Mouse (Mus musculus): ENCODE data around the gene Tspan15. TPM values are rescaled to one million over a fixed set of nuclear protein-coding genes. Genes with fewer than 3 reads are reported as not detected.
A peak's percentile ranks its signal among the peaks of the same experiment; 100 is the strongest.

The Tspan15 gene
- polyA plus RNA-seq, 1 experiment from 2014 or later, result 84.5 TPM

- no peak overlapping the region for H3K4me3 ChIP-seq
- no peaks in the 10 kb centered on the region for H3K9me3 ChIP-seq
- peaks cover 47% of the 10 kb centered on the region for H3K4me1 ChIP-seq
- H3K9ac ChIP-seq, result no peak overlapping the region
- no peaks in the 10 kb centered on the region for H3K27me3 ChIP-seq
- no peak overlapping the region; the same call in 1 of the 2 replicates for H3K4me2 ChIP-seq
- ATAC-seq (ENCODE audit: borderline replicate concordance, extremely low read depth, low FRiP score, low TSS enrichment), result no peak
- WGBS, result 63% methylated on average over 6 of the region's 6 CpGs
- peak overlapping the region; percentile 11; the same call in 1 of the 2 replicates for H3K27ac ChIP-seq
- no peaks in the 10 kb centered on the region for H3K36me3 ChIP-seq
Observed at GRCm38 (mm10) chr10:62224231-62224630, 6.8 kb downstream of the Tspan15 start.

GRCm38 (mm10) chr10:62222777-62223176 is 8.3 kb downstream of the Tspan15 start:
- Histone ChIP-seq H3K27me3 (no peaks in the 10 kb centered on the region), H3K27ac (peak overlapping the region; percentile 87), H3K4me2 (peak overlapping the region; percentile 28; the same call in 1 of the 2 replicates), H3K36me3 (no peaks in the 10 kb centered on the region), H3K9me3 (no peaks in the 10 kb centered on the region), H3K4me1 (peaks cover 60% of the 10 kb centered on the region), H3K4me3 (no peak overlapping the region), H3K9ac (no peak overlapping the region)
- 48% methylated on average over 17 of the region's 17 CpGs for WGBS
- peak; percentile 82 for ATAC-seq (ENCODE audit: borderline replicate concordance, extremely low read depth, low FRiP score, low TSS enrichment)

GRCm38 (mm10) chr10:62221647-62222046 is 9.4 kb downstream of the Tspan15 start:
- H3K9me3 ChIP-seq, result no peaks in the 10 kb centered on the region
- H3K9ac ChIP-seq, result no peak overlapping the region
- H3K4me1 ChIP-seq, result peaks cover 71% of the 10 kb centered on the region
- no peaks in the 10 kb centered on the region for H3K27me3 ChIP-seq
- H3K4me3 ChIP-seq, result no peak overlapping the region
- no peak for ATAC-seq (ENCODE audit: borderline replicate concordance, extremely low read depth, low FRiP score, low TSS enrichment)
- H3K36me3 ChIP-seq, result no peaks in the 10 kb centered on the region
- H3K4me2 ChIP-seq, result no peak overlapping the region
- 60% methylated on average over 2 of the region's 2 CpGs for WGBS
- H3K27ac ChIP-seq, result peak overlapping the region; percentile 87

- Histone ChIP-seq H3K4me1 (peaks cover 72% of the 10 kb centered on the region), H3K36me3 (no peaks in the 10 kb centered on the region), H3K27me3 (no peaks in the 10 kb centered on the region), H3K4me2 (no peak overlapping the region), H3K9ac (no peak overlapping the region), H3K4me3 (no peak overlapping the region), H3K27ac (peak overlapping the region; percentile 87), H3K9me3 (no peaks in the 10 kb centered on the region)
- ATAC-seq (ENCODE audit: borderline replicate concordance, extremely low read depth, low FRiP score, low TSS enrichment), result no peak
- whole genome bisulfite sequencing, result 55% methylated on average over 8 of the region's 8 CpGs
Observed at GRCm38 (mm10) chr10:62220732-62221514, 10.1 kb downstream of the Tspan15 start.

- H3K27ac ChIP-seq, result peak overlapping the region; percentile 74
- no peak overlapping the region for H3K4me3 ChIP-seq
- 58% methylated on average over 7 of the region's 7 CpGs for WGBS
- no peak for ATAC-seq (ENCODE audit: borderline replicate concordance, extremely low read depth, low FRiP score, low TSS enrichment)
- H3K36me3 ChIP-seq, result no peaks in the 10 kb centered on the region
- H3K27me3 ChIP-seq, result no peaks in the 10 kb centered on the region
- no peak overlapping the region for H3K9ac ChIP-seq
- no peak overlapping the region for H3K4me2 ChIP-seq
- peaks cover 74% of the 10 kb centered on the region for H3K4me1 ChIP-seq
- H3K9me3 ChIP-seq, result no peaks in the 10 kb centered on the region
Observed at GRCm38 (mm10) chr10:62218789-62219172, 12.3 kb downstream of the Tspan15 start.

GRCm38 (mm10) chr10:62218044-62218788 is 12.8 kb downstream of the Tspan15 start:
- ATAC-seq (ENCODE audit: borderline replicate concordance, extremely low read depth, low FRiP score, low TSS enrichment), result no peak
- H3K9ac ChIP-seq, result no peak overlapping the region
- H3K27me3 ChIP-seq, result no peaks in the 10 kb centered on the region
- peak overlapping the region; percentile 74 for H3K27ac ChIP-seq
- WGBS, result 75% methylated on average over 19 of the region's 19 CpGs
- H3K4me3 ChIP-seq, result no peak overlapping the region
- H3K4me1 ChIP-seq, result peaks cover 70% of the 10 kb centered on the region
- H3K36me3 ChIP-seq, result no peaks in the 10 kb centered on the region
- no peak overlapping the region for H3K4me2 ChIP-seq
- H3K9me3 ChIP-seq, result no peaks in the 10 kb centered on the region

- Histone ChIP-seq H3K4me3 (no peak overlapping the region), H3K36me3 (no peaks in the 10 kb centered on the region), H3K9me3 (no peaks in the 10 kb centered on the region), H3K9ac (no peak overlapping the region), H3K27ac (peak overlapping the region; percentile 74), H3K27me3 (no peaks in the 10 kb centered on the region), H3K4me2 (0 out of 2 replicates have a peak overlapping the region, but pooled peaks have one; percentile 2), H3K4me1 (peaks cover 65% of the 10 kb centered on the region)
- ATAC-seq (ENCODE audit: borderline replicate concordance, extremely low read depth, low FRiP score, low TSS enrichment), result no peak
- 50% methylated on average over 8 of the region's 8 CpGs for WGBS
Observed at GRCm38 (mm10) chr10:62217196-62217595, 13.9 kb downstream of the Tspan15 start.

GRCm38 (mm10) chr10:62216595-62216994 is 14.5 kb downstream of the Tspan15 start:
- Histone ChIP-seq H3K27ac (peak overlapping the region; percentile 74), H3K4me3 (no peak overlapping the region), H3K4me2 (no peak overlapping the region), H3K9me3 (no peaks in the 10 kb centered on the region), H3K4me1 (peaks cover 59% of the 10 kb centered on the region), H3K9ac (no peak overlapping the region), H3K27me3 (no peaks in the 10 kb centered on the region), H3K36me3 (no peaks in the 10 kb centered on the region)
- WGBS, result 43% methylated on average over 5 of the region's 5 CpGs
- 0 out of 2 replicates have a peak, but pooled peaks have one; percentile 21 for ATAC-seq (ENCODE audit: borderline replicate concordance, extremely low read depth, low FRiP score, low TSS enrichment)

- Histone ChIP-seq H3K36me3 (no peaks in the 10 kb centered on the region), H3K27ac (no peak overlapping the region), H3K9me3 (no peaks in the 10 kb centered on the region), H3K4me2 (no peak overlapping the region), H3K27me3 (no peaks in the 10 kb centered on the region), H3K4me3 (no peak overlapping the region), H3K9ac (no peak overlapping the region), H3K4me1 (peaks cover 54% of the 10 kb centered on the region)
- 90% methylated on average over 8 of the region's 8 CpGs for WGBS
- no peak for ATAC-seq (ENCODE audit: borderline replicate concordance, extremely low read depth, low FRiP score, low TSS enrichment)
Observed at GRCm38 (mm10) chr10:62215633-62216032, 15.4 kb downstream of the Tspan15 start.

GRCm38 (mm10) chr10:62215169-62215616 is 15.9 kb downstream of the Tspan15 start:
- 34% methylated on average over 5 of the region's 5 CpGs for WGBS
- H3K27me3 ChIP-seq, result no peaks in the 10 kb centered on the region
- peaks cover 54% of the 10 kb centered on the region for H3K4me1 ChIP-seq
- no peak overlapping the region for H3K4me2 ChIP-seq
- no peak overlapping the region for H3K27ac ChIP-seq
- H3K4me3 ChIP-seq, result no peak overlapping the region
- H3K9me3 ChIP-seq, result no peaks in the 10 kb centered on the region
- no peak overlapping the region for H3K9ac ChIP-seq
- H3K36me3 ChIP-seq, result no peaks in the 10 kb centered on the region
- ATAC-seq (ENCODE audit: borderline replicate concordance, extremely low read depth, low FRiP score, low TSS enrichment), result no peak

GRCm38 (mm10) chr10:62211310-62211709 is 19.7 kb downstream of the Tspan15 start:
- peaks cover 33% of the 10 kb centered on the region for H3K4me1 ChIP-seq
- no peaks in the 10 kb centered on the region for H3K27me3 ChIP-seq
- no peaks in the 10 kb centered on the region for H3K9me3 ChIP-seq
- ATAC-seq (ENCODE audit: borderline replicate concordance, extremely low read depth, low FRiP score, low TSS enrichment), result no peak
- no peak overlapping the region for H3K4me2 ChIP-seq
- no peak overlapping the region for H3K9ac ChIP-seq
- H3K27ac ChIP-seq, result peak overlapping the region; percentile 70
- 60% methylated on average over 5 of the region's 6 CpGs for WGBS
- no peak overlapping the region for H3K4me3 ChIP-seq
- H3K36me3 ChIP-seq, result no peaks in the 10 kb centered on the region
